Mouse (Mus musculus) hindbrain, embryonic 10.5 days (tissue): ENCODE data around the gene Rdh16f2. TPM values are rescaled to one million over a fixed set of nuclear protein-coding genes. Genes with fewer than 3 reads are reported as not detected.

ENCODE experiments used
- DNase-seq: peaks from one replicate; pipeline ENCODE4 v3.0.0-alpha.2; 2017; ENCODE audit warnings: low spot score
- H3K27ac ChIP-seq: fragments of 300-500 bp; sonication (generic); 2 replicates; pipeline ENCODE4 v1.5.1; 2016; ENCODE audit warnings: mild to moderate bottlenecking, moderate library complexity
- H3K27me3 ChIP-seq: fragments of 300-500 bp; sonication (generic); 2 replicates; pipeline ENCODE4 v1.6.1; 2016; ENCODE audit warnings: mild to moderate bottlenecking; ENCODE audit not compliant: poor library complexity, insufficient read depth, severe bottlenecking
- H3K36me3 ChIP-seq: fragments of 300-500 bp; sonication (generic); 2 replicates; pipeline ENCODE4 v1.6.1; 2016; ENCODE audit warnings: mild to moderate bottlenecking, moderate library complexity
- H3K4me1 ChIP-seq: fragments of 300-500 bp; sonication (generic); replicated peaks from 2 replicates; pipeline ENCODE4 v1.6.1; 2016; ENCODE audit warnings: mild to moderate bottlenecking
- H3K4me3 ChIP-seq: fragments of 300-500 bp; sonication (generic); 2 replicates; pipeline ENCODE4 v1.5.1; 2016; ENCODE audit warnings: mild to moderate bottlenecking, moderate library complexity
- H3K9me3 ChIP-seq: fragments of 300-500 bp; sonication (generic); 2 replicates; pipeline ENCODE4 v1.6.1; 2016; ENCODE audit warnings: mild to moderate bottlenecking, moderate library complexity
- WGBS: fragments of 180-500 bp; shearing (Covaris S2); methylation state at CpG from one replicate; pipeline ENCODE4 v1.1.7; 2016; 5-methylcytosine and 5-hydroxymethylcytosine counted together
- polyA plus RNA-seq: library from polyadenylated mRNA; unstranded; fragments of >200 nt; fragmentation: Nextera tagmentation; extraction: Ambion mirVana; gene quantifications from 2 replicates; pipeline ENCODE4 v1.2.1, GENCODE M21; 2016

Gene Rdh16f2
- polyA plus RNA-seq, 1 experiment from 2014 or later: not detected

- 0 out of 2 replicates have a peak, but pooled peaks cover 6% of the 10 kb centered on the region for H3K4me1 ChIP-seq
- WGBS: 72% methylated on average over 7 of the region's 7 CpGs
- DNase-seq: no peak
Observed at GRCm38 (mm10) chr10:127924597-127925378, 58.5 kb downstream of the Rdh16f2 start.

More at GRCm38 (mm10) chr10:127924597-127925378, 58.5 kb downstream of the Rdh16f2 start:
- Histone ChIP-seq H3K36me3 (no peaks in the 10 kb centered on the region), H3K4me3 (no peak overlapping the region), H3K27ac (no peak overlapping the region), H3K9me3 (0 out of 2 replicates have a peak, but pooled peaks cover 3% of the 10 kb centered on the region), H3K27me3 (no peaks in the 10 kb centered on the region)

Other genes starting within 250 kb of the Rdh16f2 start
- 55.7 and 71.7 TPM in 2 replicates for gene Lrp1, start 245.3 kb upstream of the Rdh16f2 start, polyA plus RNA-seq
- gene Stat6, start 223.5 kb upstream of the Rdh16f2 start, polyA plus RNA-seq: 8.9 and 9.5 TPM in 2 replicates
- gene Nemp1, start 199.6 kb upstream of the Rdh16f2 start, polyA plus RNA-seq: 7.7 and 10.2 TPM in 2 replicates
- 6.6 and 6.8 TPM in 2 replicates for gene Nab2, start 197.9 kb upstream of the Rdh16f2 start, polyA plus RNA-seq
- 0.37 and 0.51 TPM in 2 replicates for gene Myo1a, start 161.3 kb upstream of the Rdh16f2 start, polyA plus RNA-seq
- not detected in 2 replicates for gene Tac2, start 142.0 kb upstream of the Rdh16f2 start, polyA plus RNA-seq
- 4.4 and 4.7 TPM in 2 replicates for gene Zbtb39, start 126.9 kb upstream of the Rdh16f2 start, polyA plus RNA-seq
- gene Gpr182, start 114.7 kb upstream of the Rdh16f2 start, polyA plus RNA-seq: 0.43 and 0.52 TPM in 2 replicates
- gene Rdh1, start 106.8 kb upstream of the Rdh16f2 start, polyA plus RNA-seq: not detected in 2 replicates
- 0.11 TPM in 1 of 2 replicates, not detected in the other for gene Rdh16f1, start 106.7 kb upstream of the Rdh16f2 start, polyA plus RNA-seq
- not detected in 2 replicates for gene Rdh9, start 90.1 kb upstream of the Rdh16f2 start, polyA plus RNA-seq
- gene Rdh16, start 65.3 kb upstream of the Rdh16f2 start, polyA plus RNA-seq: not detected in 2 replicates
- not detected in 2 replicates for gene Rdh19, start 16.5 kb upstream of the Rdh16f2 start, polyA plus RNA-seq
- not detected in 2 replicates for gene Rdh7, start 22.3 kb downstream of the Rdh16f2 start, polyA plus RNA-seq
- gene Sdr9c7, start 32.0 kb downstream of the Rdh16f2 start, polyA plus RNA-seq: not detected in 2 replicates
- gene Hsd17b6, start 141.1 kb downstream of the Rdh16f2 start, polyA plus RNA-seq: not detected in 2 replicates
- 82.4 and 108 TPM in 2 replicates for gene Prim1, start 148.7 kb downstream of the Rdh16f2 start, polyA plus RNA-seq
- 790 and 883 TPM in 2 replicates for gene Naca, start 169.1 kb downstream of the Rdh16f2 start, polyA plus RNA-seq
- gene Ptges3, start 192.5 kb downstream of the Rdh16f2 start, polyA plus RNA-seq: 544 and 661 TPM in 2 replicates
- gene Atp5b, start 216.8 kb downstream of the Rdh16f2 start, polyA plus RNA-seq: 2,236 and 2,265 TPM in 2 replicates
- gene Baz2a, start 225.1 kb downstream of the Rdh16f2 start, polyA plus RNA-seq: 16.2 and 17.0 TPM in 2 replicates